Mouse (Mus musculus): ENCODE results near the gene Aes.

DNA sequence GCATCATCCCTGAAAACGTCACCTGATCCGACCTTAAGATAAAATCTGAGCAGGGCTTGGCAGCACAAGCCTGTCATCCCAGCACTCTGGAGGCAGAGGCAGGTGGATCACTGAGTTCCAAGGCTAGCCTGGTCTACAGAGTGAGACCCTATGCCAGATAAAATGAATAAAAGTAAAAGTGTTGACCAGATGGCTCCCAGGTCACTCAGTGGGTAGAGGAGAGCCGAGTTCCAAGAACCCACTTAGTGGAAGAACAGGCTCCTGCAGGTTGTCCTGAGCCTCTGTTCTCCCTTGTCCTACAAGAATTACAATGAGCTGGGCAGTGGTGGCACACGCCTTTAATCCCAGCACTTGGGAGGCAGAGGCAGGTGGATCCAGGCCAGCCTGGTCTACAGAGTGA lies 33.9 kb downstream of the Aes start:
- TF ChIP-seq POLR2AphosphoS2 (IDR thresholded peaks at IDR 0.05; ENCODE audit: insufficient read length, low read depth) (no peak), USF1 (IDR thresholded peaks at IDR 0.05; ENCODE audit: low read depth) (no peak), POLR2A (IDR thresholded peaks at IDR 0.05; ENCODE audit: insufficient read length, low read depth) (no peak)
